ENCODE assay signal across 9 mouse cellular contexts in the genomic region with DNA sequence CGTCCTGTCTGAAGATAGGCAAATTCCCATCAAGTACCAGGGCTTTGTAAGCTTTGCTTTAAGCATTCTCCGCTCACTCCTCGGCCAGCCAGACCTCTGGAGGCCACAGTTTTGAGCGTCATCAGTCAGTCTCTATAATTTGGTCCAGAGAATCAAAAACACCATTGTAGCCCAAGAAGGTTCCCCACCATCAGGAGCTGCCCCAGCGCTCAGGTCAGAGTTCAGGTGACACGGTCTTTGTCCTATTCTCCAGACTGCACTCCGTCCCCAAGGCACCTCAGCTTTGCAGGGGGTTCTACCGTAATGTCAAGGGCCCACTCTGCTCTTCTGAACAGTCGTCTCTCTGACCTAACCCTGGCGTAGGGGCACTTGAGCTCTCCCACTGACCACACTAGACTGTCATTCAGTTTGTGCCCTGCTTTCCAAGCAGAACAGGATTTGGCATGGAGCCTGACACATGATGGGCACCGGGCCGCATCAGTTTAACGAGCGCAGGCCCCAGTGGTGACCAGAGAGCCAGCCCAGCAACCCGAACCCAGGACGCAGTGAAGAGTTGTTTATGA. TPM values are rescaled to one million over a fixed set of nuclear protein-coding genes. Genes with fewer than 3 reads are reported as not detected.
DNase-seq lines count a peak whose midpoint lies in the region; ATAC-seq and TF ChIP-seq lines count a peak whose summit lies in the region.
"Had no signal": no experiment of that assay in that cellular context is flagged by ENCODE, and none has a peak within 500 bp of the region (broad histone marks: within the 10 kb centered on the region; RNA-seq: fewer than 3 reads in every experiment).

No protein-coding gene starts in this region.

- H3K4me3 ChIP-seq in gastrocnemius, adult 2 months = peak overlapping the region; percentile 91
- peak overlapping the region; percentile 76 for H3K4me3 ChIP-seq in intestine, embryonic 15.5 days (replicated peaks)

- TF ChIP-seq CTCF in gastrocnemius, adult 2 months (IDR thresholded peaks at IDR 0.05) = no peak

- peak; percentile 11 for ATAC-seq in intestine, embryonic 15.5 days

- no peaks in the 10 kb centered on the region for H3K36me3 ChIP-seq in intestine, embryonic 15.5 days

- H3K4me1 ChIP-seq in intestine, embryonic 15.5 days (replicated peaks) = peaks cover 16% of the 10 kb centered on the region

- H3K4me2 ChIP-seq in intestine, embryonic 15.5 days (replicated peaks) = peak overlapping the region; percentile 93

- peak overlapping the region; percentile 73 for H3K9ac ChIP-seq in intestine, embryonic 15.5 days

- peak; percentile 63 to 68 for DNase-seq in left cerebral cortex, postnatal 14 days (ENCODE audit: low spot score in 2 of 2)
- no peak for DNase-seq in left cerebral cortex, adult 11 months (ENCODE audit: low spot score)
- peak; percentile 61 for DNase-seq in brain, adult 2 months (ENCODE audit: low read depth, low spot score)
- DNase-seq in gastrocnemius, adult 2 months = peak; percentile 75
- DNase-seq in lung, adult 18-20 months = peak; percentile 27 to 37
- DNase-seq in right cerebral cortex, postnatal 4 days = peak; percentile 60
- no peak for DNase-seq in urinary bladder, postnatal 10 days (ENCODE audit: low spot score)

- WGBS in intestine, embryonic 15.5 days = 26% methylated on average over 16 of the region's 16 CpGs

- intact Hi-C loops in left cerebral cortex, postnatal 14 days (cut with DNase I) = loop anchor here (5.0 kb wide), 1 partner anchor 48 kb away; no protein-coding TSS in a partner anchor
- intact Hi-C loops in gastrocnemius, adult 2 months (cut with DNase I) = loop anchor here (2.0 to 10.0 kb wide), 2 partner anchors 35 to 191 kb away; a partner anchor contains a TSS

- H3K27me3 ChIP-seq in intestine, embryonic 15.5 days (replicated peaks) = 0 out of 2 replicates have a peak, but pooled peaks cover 4% of the 10 kb centered on the region

- no peaks in the 10 kb centered on the region for H3K9me3 ChIP-seq in intestine, embryonic 15.5 days

- H3K27ac ChIP-seq in gastrocnemius, adult 2 months = peak overlapping the region; percentile 98
- 0 out of 2 replicates have a peak overlapping the region, but pooled peaks have one; percentile 1 for H3K27ac ChIP-seq in intestine, embryonic 15.5 days

RNA-seq across cellular contexts. Expression of a gene that starts 1.5 kb away (rescaled TPM):
- 100 to 1,000 TPM; 146 to 154 TPM for total RNA-seq in left cerebral cortex, postnatal 14 days (2021)
- 1 to 10 TPM; 5.0 to 5.7 TPM for total RNA-seq in gastrocnemius, adult 2 months (2021)
- 11.0 and 12.5 TPM in 2 replicates for polyA plus RNA-seq in intestine, embryonic 15.5 days (2015; fragmentation: Nextera tagmentation; extraction: Ambion mirVana)

RNA-seq across cellular contexts. Expression of a gene that starts 15.6 kb away (rescaled TPM):
- not detected for total RNA-seq in left cerebral cortex, postnatal 14 days (2021)
- total RNA-seq in gastrocnemius, adult 2 months (2021) = not detected
- polyA plus RNA-seq in intestine, embryonic 15.5 days (2015; fragmentation: Nextera tagmentation; extraction: Ambion mirVana) = 0.25 and 0.33 TPM in 2 replicates
- total RNA-seq: left cerebral cortex, adult 18-20 months had no signal

Comparison
In these comparisons a context has a peak if more than half of its experiments do, and no peak if none do; other contexts are left out.
1. DNase-seq: peak in left cerebral cortex, postnatal 14 days (2 of 2), brain, adult 2 months (single experiment), gastrocnemius, adult 2 months (single experiment), lung, adult 18-20 months (2 of 2) and right cerebral cortex, postnatal 4 days (single experiment); none in left cerebral cortex, adult 11 months (single experiment) and urinary bladder, postnatal 10 days (single experiment).
2. RNA of a gene that starts 1.5 kb away (total RNA-seq): 146 to 154 TPM in left cerebral cortex, postnatal 14 days; 5.0 to 5.7 TPM in gastrocnemius, adult 2 months; every median in the first group is over 10 times any median in the second.